Mouse (Mus musculus): Measurements from ENCODE around the gene Mreg.
A peak's percentile ranks its signal among the peaks of the same experiment; 100 is the strongest.
"Not testable (repeated sequence)": the region's sequence is repeated elsewhere in the genome, so short reads cannot be mapped to it uniquely, and the experiment has no call there.

DNA sequence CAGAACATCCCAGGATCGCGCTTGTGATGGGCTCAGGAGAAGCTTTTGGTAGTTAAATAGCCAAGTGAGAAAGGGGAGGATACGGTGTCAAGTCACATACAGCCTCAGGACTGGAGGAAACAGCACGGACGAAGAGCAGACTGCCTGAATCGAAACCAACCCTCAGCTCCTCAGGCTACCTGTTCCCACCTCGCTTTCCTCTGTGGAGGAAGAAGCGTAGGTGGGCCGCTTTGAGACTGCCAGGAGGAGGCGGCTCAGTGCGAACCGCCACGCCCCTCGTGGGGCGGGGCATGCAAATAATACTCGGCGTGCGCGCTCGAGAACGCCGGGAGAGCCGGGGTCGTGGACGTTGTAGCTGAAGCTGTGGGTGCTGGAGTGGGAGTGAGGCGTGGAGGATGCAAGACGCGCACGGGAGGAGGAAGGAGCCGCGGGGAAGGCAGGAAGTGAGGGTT lies 13.6 kb upstream of the Mreg start:
- 0 out of 2 replicates have a peak, but pooled peaks have one; percentile 22 for TF ChIP-seq CTCF (IDR thresholded peaks at IDR 0.05; ENCODE audit: low read depth)
- not testable (repeated sequence) for TF ChIP-seq EP300 (optimal IDR thresholded peaks at IDR 0.05)

Measured in stomach, postnatal 0 days (tissue).